Mouse (Mus musculus) gastrocnemius, postnatal 4 days (tissue): Measurements from ENCODE around the gene Mterf1b. TPM values are rescaled to one million over a fixed set of nuclear protein-coding genes. Genes with fewer than 3 reads are reported as not detected.
"Not testable (repeated sequence)": the region's sequence is repeated elsewhere in the genome, so short reads cannot be mapped to it uniquely, and the experiment has no call there.

Source experiments
- DNase-seq, 2 experiments: peaks; one replicate each; pipeline ENCODE4 v3.0.0; 2021 to 2022; ENCODE audit warnings: low spot score in 2 of 2, mixed read lengths in 2 of 2
- long read RNA-seq, 2 experiments: library from polyadenylated mRNA; stranded (forward); transcript quantifications; one replicate each; pipeline ENCODE4 v2.0.0; 2021
- total RNA-seq, 2 experiments: library from RNA; stranded (reverse); gene quantifications; 2 replicates each; pipeline ENCODE4 v1.2.3; 2021

The Mterf1b gene
- total RNA-seq: 1 to 10 TPM; 2.2 to 2.7 TPM
- long read RNA-seq, experiment 1, partial matches to known transcripts: 0 of 3 reads
- long read RNA-seq, experiment 1, other reads (novel, unspliced or antisense): 0 of 3 reads
- long read RNA-seq, experiment 2, partial matches to known transcripts: 0 of 2 reads
- long read RNA-seq, experiment 2, other reads (novel, unspliced or antisense): 1 of 2 reads

DNA sequence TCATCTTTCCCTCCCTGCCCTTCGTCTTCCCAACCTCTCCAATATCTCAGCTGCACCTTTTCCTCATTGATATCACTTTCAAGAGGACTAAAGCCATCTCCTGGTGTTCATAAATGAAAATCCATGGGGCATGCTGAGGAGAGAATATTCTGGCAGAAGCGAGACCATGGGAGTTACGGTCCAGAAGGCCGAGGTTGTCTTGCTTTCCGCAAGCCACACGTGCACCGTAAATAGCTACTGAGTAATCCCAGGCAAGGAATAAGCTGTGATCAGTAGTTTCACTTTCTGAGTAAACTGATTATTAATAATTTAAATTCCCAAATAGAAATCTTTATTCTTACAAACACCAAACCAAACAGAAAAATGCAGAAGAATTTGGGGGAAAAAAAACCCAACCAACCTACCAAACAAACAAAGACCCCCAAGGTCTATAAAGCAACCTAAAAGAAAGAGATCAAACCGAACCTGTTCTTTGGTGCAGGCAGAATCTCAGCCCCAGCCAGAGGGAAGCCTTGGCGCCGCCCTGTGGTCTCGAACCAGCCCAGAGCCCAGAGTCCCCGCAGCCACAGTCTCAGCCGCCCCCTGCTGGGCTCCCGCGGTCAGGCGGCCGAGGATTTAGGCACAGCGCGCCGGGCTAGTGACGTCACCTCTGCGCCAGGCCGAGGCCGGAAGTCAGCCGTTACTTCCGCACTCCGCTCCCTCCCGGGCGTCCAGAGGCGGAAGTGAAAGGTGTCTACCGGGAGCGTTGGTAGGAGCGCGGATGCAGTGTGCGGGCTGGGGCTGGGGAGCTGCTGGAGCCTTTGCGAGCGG, at the start of gene Mterf1b:
Mterf1b (plus strand) TSS at position 697 of the 810 bp plus-strand sequence.
- DNase-seq: not testable (repeated sequence)

DNA sequence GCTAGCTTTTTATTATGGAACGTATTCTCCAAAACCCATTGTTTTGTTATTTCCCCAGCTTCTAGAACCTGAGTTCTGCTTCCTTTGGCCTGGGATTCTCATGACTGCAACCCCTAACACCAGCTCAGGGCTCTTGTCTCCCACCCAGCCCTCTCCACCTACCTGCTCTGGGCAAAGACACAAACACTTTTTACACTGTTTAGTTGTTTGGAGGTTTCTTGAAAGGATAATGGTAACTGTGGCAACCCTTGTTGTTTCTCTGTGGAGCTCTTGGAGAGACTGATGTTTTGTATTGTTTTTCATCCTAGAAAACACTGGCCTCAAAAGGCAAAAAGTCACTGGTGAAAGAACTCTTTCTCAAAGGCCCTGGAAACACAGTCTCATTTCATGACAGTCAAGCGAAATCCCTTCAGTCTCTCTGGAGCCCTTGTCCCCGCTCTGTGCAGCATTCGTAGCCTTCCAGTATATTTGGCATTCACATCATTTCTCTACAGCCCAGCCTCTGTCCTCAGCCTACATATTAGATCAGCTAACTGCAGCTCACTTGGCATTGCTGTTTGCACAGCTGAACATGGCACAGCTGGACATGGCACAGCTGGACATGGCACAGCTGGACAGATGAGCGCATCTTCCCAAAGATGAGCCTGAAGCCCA, 32.6 kb upstream of the Mterf1b start:
- not testable (repeated sequence) for DNase-seq

DNA sequence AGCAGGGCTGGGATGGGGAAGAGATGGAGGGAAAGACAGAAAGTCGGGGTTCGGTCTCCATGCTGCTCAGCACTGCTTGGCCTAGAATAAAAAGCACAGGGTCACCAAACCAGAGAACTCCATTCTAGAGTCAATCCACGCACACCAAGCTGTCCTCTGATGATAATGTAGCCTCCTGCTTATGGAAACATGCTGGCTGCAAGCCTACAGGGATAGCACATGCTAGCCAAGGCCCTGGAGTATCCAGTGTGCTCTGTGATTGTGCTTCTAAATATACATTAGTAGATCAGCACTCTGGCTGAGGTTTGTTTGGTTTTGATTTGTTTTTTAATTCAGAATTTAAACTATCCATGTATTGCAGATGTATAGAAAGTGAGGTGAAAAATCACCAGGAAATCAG, 30.6 kb upstream of the Mterf1b start:
- no peak for DNase-seq

DNA sequence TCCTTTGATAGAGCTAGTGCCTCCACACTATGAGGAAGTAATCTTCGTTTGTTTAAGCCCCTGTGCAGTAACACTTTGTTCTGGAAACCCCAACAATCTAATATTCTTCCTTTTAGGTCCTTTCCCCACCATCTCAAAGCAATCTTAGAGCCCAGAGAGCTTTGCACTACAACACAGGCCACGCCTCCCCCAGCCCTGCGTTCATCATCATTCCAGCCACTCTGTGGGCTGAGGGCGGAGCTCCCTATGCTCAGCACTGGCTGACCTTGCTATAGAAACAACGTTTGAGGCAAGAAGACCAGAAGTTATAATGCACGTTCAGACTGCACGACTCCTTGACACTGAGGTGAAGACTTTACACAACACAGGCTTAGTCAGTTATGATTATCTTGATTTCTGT, 29.7 kb upstream of the Mterf1b start:
- no peak for DNase-seq

DNA sequence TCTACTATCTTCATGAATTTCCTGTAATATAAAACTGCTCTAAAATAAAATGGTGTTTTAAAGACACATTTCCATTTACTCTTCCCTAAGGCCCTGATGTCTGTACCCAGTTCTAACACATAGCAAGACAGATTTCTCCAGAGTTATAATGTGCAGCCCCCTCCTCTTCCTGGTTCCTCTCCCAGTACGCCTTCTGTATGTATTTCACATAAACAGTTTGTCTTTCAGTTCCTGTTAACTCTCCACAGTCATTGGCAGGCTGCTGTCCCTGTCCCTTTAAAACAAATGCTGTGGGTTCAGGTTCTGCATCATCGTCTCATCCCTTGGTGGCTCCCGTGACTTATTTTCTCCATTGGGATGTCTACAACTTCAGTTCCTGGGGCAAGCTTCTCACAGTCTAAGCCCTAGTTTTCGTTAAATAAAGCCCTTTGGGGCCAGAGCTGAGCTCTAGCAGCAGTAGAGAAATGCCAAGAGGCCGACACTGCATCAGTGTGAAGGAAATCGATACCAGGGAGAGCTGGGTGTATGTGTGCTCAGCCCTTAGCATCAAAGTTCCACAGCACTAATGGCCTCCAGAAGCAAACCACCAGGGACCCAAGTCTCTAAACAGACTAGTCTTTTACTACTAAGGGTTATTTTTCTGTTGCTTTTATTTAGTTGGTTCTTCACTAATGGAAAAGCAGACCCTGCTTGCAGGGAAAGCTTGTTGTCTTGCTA, 24.2 kb upstream of the Mterf1b start:
- not testable (repeated sequence) for DNase-seq

DNA sequence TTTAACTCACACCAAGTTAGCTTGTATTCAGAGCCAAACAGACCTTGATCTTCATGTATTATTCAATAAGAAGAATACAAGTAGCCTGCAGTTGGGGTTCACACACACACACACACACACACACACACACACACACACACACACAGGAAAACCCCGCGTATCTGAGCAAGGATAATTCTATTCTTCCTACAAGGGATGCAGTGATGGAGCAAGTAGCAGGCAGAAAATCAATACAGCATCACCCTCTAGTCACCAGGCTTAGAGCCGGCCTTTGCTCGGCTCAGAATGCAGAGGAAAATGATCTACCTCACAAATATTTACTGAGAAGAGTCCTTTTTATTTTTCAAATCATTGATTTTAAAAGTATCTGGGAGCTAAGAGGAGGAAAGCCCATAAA, 23.6 kb upstream of the Mterf1b start:
- not testable (repeated sequence) for DNase-seq

DNA sequence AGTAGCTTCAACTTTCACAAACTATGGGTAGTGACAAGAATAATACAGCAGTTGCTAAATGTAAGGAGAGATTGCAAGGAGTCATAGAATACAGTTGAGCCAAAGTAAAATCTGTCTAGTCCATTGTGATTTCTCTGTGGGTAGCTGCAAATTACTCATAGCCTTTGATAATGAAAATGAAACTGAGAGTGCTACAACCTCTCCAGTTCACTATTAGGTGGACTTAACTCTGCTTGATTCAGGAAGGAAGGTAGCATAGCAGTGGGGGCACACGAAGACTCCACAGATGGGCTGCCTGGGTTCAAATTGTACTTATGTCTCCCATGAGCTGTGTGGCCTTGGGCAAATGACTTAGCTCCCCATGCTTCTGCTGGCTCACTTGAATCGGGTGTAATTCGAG, 15.7 kb upstream of the Mterf1b start:
- peak in 1 of 2 experiments; percentile 1 for DNase-seq

DNA sequence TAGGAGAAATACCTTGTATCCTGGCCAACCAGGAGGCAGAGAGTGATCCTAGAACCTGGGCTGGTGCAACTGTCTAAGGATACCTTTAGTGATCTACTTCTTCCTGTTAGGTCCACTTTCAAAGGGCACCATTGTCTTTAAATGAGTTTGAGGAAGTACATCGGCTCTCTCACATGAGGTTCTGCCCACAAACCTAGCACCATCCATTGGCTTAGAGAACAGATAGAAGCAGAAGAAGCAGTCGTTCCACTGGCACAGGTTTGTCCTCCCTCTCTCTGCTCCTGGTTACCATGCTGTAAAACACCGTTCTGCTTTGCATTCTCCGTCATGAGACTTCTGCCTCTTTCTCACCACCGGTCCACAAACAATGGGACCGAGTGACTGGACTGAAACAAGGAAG, 12.8 kb upstream of the Mterf1b start:
- no peak for DNase-seq

DNA sequence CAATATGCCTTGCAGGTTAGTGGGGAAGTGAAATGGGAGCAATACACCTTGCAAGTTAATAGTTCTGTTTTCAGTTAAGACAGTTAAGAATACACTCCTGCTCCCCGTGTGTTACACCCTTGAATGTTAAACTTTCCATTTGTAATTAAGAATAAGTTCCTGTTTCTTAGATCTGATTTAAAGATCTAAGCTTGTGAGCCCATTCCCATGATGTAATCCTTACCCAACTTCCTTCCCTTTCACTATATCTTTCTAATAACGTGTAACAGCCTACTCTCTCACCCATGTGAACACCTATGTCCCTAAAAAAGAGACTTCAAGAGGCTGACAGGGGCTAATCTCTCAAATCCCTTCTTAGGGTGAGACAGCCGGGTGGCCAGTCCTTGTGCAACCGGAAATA, 5.4 kb upstream of the Mterf1b start:
- no peak for DNase-seq

DNA sequence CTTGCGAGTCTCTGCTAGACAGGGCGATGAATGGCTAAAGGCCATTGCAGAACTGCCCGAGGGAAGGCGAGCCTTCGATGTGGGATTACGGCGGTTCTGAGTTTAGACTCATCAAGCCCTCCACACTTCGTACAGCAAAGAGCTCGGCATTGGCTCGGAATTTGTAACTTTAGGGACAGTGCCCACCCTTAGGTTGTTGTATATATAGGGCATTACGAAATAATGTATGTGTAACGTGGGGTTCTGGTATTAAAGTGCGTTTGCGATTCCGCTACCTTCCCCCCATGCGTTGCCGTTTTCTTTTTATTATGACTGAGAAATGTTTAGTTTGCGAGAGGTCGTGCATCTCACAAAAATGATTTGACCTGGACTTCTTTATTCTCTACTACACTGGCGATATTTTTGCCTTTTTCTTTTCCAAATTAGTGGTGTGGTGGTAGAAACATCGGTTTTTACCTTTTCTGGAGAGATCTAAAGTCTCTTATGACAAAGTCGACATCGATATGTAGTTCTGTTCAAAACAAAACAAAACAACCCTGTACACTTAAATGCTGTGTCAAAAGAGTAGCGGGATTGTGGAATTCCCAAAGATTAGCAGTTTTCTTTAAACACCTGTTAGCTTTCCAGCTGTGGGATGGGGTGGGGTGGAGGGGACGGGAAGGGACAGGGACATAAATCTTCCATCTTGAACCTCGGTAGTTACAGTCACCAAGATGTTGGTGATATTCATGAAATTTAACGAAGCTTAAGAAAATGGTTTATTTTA, 497 bp downstream of the Mterf1b start:
- DNase-seq: not testable (repeated sequence)

DNA sequence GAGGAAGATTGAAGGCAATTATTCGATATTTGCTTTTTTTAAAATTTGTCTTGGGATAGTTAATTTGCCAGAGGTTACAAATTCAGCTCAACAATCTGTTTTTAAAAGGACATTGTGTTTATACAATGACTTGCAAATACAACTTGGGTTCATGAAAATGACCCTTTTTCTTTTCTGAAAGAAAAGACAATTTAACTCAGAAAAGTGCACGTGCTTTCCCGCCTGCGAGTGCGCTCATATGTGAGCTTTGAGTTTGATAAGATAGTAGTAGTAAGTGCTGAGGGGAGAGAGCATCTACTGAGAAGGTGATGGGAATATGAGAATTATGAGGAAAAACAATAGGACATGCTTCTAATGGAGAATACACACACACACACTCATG, 1.1 kb downstream of the Mterf1b start:
- DNase-seq: no peak

DNA sequence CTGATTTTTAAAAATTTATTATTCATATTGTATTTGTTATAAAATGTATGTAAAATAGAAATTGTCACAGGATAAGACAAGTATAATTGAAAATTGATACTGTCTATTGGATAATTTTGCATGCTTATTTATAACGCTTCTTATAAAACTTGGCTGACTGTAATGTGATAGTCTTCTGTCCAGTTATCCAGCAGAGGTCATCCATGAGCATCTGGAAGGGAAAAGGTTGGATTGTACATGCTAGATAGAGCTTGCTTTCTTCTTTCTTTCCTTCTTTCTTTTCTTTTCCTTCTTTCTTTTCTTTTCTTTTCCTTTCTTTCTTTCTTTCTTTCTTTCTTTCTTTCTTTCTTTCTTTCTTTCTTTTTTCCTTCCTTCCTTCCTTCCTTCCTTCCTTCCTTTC, 2.0 kb downstream of the Mterf1b start:
- DNase-seq: no peak

DNA sequence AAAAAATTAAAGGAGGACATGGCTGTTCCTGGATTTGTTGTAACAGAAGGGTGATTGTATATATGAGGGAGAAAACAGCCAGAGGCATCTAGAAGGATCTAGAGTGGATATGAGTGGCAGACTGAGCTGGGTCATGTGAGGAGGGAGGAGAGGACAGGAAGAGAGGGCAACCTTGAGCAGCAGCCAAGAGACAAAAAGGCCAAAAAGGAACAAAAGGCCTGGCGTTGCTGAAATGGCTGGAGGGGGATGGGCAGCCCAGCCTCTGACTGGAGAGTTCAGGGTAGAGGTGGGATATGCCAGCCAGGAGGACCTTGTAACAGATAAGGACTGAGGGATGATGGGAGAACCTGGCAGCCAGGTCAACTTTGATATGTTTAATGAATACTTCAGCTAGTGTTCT, 2.9 kb downstream of the Mterf1b start:
- DNase-seq: no peak

DNA sequence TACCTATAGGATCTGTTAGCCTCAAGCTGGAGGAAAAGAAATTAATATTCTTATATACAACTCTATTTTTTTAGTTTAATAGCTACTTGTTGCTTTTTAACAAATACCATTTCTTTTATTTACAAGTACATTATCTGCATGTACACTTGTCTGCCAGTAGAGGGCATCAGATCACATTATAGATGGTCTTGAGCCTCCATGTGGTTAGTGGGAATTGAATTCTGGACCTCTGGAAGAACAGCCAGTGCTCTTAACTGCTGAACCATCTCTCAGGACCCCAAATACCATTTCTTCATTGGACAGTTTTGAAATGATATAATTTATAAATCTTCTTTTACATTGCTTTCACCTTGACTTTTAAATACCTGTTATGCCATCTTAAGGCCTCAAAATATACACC, 9.2 kb downstream of the Mterf1b start:
- no peak for DNase-seq

DNA sequence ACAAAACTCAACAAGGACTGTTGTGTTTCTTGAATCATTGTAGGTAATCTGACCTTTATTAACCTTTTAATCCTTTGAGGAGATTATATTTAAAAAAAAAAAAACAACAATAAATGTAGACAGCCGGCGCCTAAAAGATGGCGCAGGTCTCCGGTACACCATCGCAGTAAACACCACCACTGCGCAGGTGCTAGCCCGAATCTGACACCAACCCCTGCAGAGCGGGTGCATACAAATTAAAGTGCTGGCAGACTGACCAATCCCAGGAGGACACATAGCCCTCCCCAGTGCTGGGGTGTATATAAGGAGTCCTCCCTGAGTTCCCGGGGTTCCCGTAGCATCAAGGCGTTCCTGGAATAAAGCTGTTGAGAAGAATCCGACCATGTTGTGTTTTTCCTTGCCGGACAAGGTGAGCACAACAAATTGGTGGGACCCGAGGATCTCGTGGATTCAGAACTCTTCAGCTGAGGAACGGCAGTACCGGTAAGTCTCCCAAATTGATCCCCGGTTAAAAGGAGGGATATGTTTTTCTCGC, 10.2 kb downstream of the Mterf1b start:
- not testable (repeated sequence) for DNase-seq

DNA sequence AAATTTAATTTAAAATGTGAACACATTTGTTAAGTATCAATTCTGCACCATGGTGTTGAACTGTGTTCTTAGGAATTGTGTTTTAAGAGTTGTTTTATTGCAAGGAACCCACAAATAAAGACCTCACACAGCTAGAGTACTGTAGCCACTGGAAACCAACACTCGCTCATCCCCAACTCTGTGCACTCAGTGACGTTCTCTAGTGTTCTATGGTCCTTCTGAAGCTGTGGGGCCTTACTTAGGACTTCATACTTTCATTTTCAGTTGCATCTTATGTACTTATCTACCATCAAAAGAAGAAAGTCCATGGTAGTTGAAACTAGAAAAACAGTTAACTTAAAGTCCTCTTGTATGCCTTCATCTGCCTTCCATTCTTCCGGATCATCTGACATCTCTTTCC, 17.9 kb downstream of the Mterf1b start:
- not testable (repeated sequence) for DNase-seq

DNA sequence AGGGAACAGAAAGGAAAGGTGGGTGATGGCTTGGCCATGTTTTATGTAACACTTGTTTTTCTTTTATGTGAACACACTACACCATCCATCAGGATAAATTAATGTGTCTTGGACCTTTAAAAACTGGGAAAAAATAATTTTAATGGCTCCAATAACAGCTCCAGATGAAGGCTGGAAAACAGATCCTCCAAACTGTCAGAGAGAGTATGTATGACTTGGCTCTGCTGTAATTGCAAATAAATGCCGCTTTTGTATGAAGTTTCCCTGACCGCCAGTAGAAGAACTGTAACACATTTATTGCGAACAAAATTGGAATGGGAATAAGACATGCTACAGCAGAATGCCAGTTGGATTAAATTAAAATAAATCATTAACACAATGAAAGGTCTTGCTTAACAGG, 29.1 kb downstream of the Mterf1b start:
- DNase-seq: no peak

DNA sequence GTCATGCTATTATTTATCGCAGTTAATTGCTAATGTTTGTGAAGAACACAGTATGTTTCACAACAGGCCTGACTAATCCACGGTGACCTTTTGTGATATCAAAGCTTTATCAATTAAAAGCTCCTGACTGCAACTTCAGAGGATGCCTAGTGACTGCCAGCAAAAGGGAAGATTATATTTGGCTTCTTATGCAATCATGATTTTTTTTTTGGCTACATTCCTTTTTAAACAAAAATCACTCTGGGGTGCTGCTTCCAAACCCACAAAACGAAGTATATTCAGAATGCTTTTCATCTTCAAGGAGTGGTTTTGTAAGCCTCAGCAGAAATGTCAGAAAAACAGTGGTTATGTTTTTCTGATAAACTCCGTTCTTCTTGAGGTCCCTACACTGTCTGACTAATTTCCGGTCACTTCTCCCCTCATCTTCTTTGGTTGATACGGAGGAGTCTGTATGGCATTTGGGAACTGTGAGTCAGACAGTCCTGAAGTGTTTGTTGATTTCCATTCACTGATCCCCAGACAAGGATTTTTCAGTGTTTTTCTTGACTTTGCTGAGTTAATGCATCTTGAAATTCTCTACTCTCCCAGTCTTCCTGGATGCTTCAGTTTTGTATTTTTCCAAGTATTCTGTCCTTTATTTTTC, 29.9 kb downstream of the Mterf1b start:
- no peak for DNase-seq

DNA sequence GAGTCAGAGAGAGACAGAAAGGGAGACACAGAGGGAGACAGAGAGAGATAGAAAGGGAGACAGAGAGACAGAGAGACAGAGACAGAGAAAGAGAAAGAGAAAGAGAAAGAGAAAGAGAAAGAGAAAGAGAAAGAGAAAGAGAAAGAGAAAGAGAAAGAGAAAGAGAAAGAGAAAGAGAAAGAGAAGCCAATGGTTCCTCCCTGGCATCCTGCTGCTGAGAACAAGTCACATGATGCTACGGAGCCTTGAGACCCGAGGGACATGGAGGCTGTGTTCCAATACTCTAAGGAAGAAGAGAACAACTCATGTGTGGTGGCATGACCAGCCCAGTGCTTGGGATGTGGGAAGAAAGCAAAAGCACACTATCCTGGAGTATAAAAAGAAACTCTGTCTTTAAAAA, 40.0 kb downstream of the Mterf1b start:
- DNase-seq: no peak

DNA sequence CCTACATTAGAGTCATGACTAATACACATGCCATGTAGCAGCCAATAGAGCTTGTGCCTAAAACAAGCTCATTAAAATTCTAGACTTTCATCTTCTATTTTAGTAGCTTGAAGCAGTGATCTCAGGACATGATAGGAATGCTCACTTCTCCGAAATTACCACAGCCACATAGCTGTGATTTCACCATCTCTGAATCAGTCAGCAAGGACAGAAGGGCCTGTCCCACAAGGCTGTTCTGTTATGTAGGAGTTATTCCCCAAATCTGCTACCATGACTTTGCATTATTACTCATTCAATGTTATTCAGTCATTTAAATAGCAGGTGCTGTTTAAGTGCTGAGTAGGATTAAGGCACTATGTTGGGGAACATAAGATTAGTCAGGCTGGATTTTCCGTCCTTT, 42.3 kb downstream of the Mterf1b start:
- no peak for DNase-seq
